Mouse (Mus musculus): Measurements from ENCODE around the gene Creb3l1.

DNA sequence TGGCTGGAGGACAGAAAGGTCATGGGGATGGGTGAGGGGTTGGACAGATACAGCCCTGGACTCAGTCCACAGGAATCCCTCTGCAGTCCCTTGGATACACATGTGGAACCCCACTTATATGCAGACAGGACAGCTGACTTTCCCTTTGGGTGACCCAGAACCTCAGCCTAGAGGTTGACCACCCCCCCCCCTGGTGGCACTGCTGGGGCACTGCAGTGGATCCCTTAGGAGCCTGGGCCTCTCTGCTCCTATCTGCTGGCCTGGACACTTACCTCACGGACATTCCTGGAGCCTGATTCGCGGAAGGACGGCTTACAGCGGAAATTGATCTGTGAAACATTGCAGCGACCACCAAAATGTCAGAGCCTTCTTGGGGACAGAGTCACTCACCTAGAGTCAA, 81.9 kb downstream of the Creb3l1 start:
- peak; percentile 42; the same call in 1 of the 2 replicates for TF ChIP-seq CTCF (IDR thresholded peaks at IDR 0.05; ENCODE audit: extremely low read depth, insufficient read length, insufficient replicate concordance, low read depth, low read length)
- no peak for TF ChIP-seq POLR2A (IDR thresholded peaks at IDR 0.05; ENCODE audit: low read depth, low read length)

All from small intestine, adult 2 months (tissue).